Mouse (Mus musculus): ENCODE data around the gene Cyp2u1. TPM values are rescaled to one million over a fixed set of nuclear protein-coding genes. Genes with fewer than 3 reads are reported as not detected.
A peak's percentile ranks its signal among the peaks of the same experiment; 100 is the strongest.

Gene Cyp2u1
- polyA plus RNA-seq, 1 experiment from 2014 or later, result 2.4 TPM

GRCm38 (mm10) chr3:131295513-131296200 lies 7.4 kb downstream of the Cyp2u1 start:
- H3K9ac ChIP-seq (ENCODE audit: low read depth, low read length), result no peak overlapping the region
- H3K9me3 ChIP-seq (ENCODE audit: control insufficient read depth, low read length), result no peaks in the 10 kb centered on the region
- 85% methylated on average over 12 of the region's 12 CpGs for WGBS
- no peaks in the 10 kb centered on the region for H3K36me3 ChIP-seq (ENCODE audit: control insufficient read depth, insufficient read depth, low read length)
- no peaks in the 10 kb centered on the region for H3K4me1 ChIP-seq (ENCODE audit: control insufficient read depth, insufficient read depth, low read length)
- H3K27ac ChIP-seq (ENCODE audit: low read depth, low read length), result no peak overlapping the region
- H3K4me3 ChIP-seq (ENCODE audit: low read length), result no peak overlapping the region
- H3K27me3 ChIP-seq (ENCODE audit: control insufficient read depth, insufficient read depth, low read length), result no peaks in the 10 kb centered on the region
- no peak overlapping the region for H3K4me2 ChIP-seq (replicated peaks; ENCODE audit: low read depth, low read length)
- no peak for ATAC-seq (ENCODE audit: low FRiP score, low TSS enrichment)

- Histone ChIP-seq H3K4me1 (ENCODE audit: control insufficient read depth, insufficient read depth, low read length) (no peaks in the 10 kb centered on the region), H3K36me3 (ENCODE audit: control insufficient read depth, insufficient read depth, low read length) (no peaks in the 10 kb centered on the region), H3K9ac (ENCODE audit: low read depth, low read length) (no peak overlapping the region), H3K9me3 (ENCODE audit: control insufficient read depth, low read length) (no peaks in the 10 kb centered on the region), H3K27me3 (ENCODE audit: control insufficient read depth, insufficient read depth, low read length) (no peaks in the 10 kb centered on the region), H3K4me2 (replicated peaks; ENCODE audit: low read depth, low read length) (no peak overlapping the region), H3K4me3 (ENCODE audit: low read length) (no peak overlapping the region), H3K27ac (ENCODE audit: low read depth, low read length) (no peak overlapping the region)
- WGBS, result 52% methylated on average over 3 of the region's 3 CpGs
- ATAC-seq (ENCODE audit: low FRiP score, low TSS enrichment), result no peak
These were observed 8.5 kb downstream of the Cyp2u1 start for GRCm38 (mm10) chr3:131294503-131294902.

- 78% methylated on average over 3 of the region's 3 CpGs for WGBS
- no peak for ATAC-seq (ENCODE audit: low FRiP score, low TSS enrichment)
- no peaks in the 10 kb centered on the region for H3K27me3 ChIP-seq (ENCODE audit: control insufficient read depth, insufficient read depth, low read length)
- H3K27ac ChIP-seq (ENCODE audit: low read depth, low read length), result no peak overlapping the region
- H3K36me3 ChIP-seq (ENCODE audit: control insufficient read depth, insufficient read depth, low read length), result no peaks in the 10 kb centered on the region
- H3K9ac ChIP-seq (ENCODE audit: low read depth, low read length), result no peak overlapping the region
- no peaks in the 10 kb centered on the region for H3K4me1 ChIP-seq (ENCODE audit: control insufficient read depth, insufficient read depth, low read length)
- no peak overlapping the region for H3K4me3 ChIP-seq (ENCODE audit: low read length)
- H3K4me2 ChIP-seq (replicated peaks; ENCODE audit: low read depth, low read length), result no peak overlapping the region
- H3K9me3 ChIP-seq (ENCODE audit: control insufficient read depth, low read length), result no peaks in the 10 kb centered on the region
These were observed 10.1 kb downstream of the Cyp2u1 start for GRCm38 (mm10) chr3:131292959-131293358.

GRCm38 (mm10) chr3:131292349-131292748 lies 10.7 kb downstream of the Cyp2u1 start:
- no peak overlapping the region for H3K27ac ChIP-seq (ENCODE audit: low read depth, low read length)
- H3K4me1 ChIP-seq (ENCODE audit: control insufficient read depth, insufficient read depth, low read length), result no peaks in the 10 kb centered on the region
- WGBS, result 94% methylated on average over 2 of the region's 2 CpGs
- H3K4me3 ChIP-seq (ENCODE audit: low read length), result no peak overlapping the region
- H3K27me3 ChIP-seq (ENCODE audit: control insufficient read depth, insufficient read depth, low read length), result no peaks in the 10 kb centered on the region
- H3K4me2 ChIP-seq (replicated peaks; ENCODE audit: low read depth, low read length), result no peak overlapping the region
- no peak overlapping the region for H3K9ac ChIP-seq (ENCODE audit: low read depth, low read length)
- H3K36me3 ChIP-seq (ENCODE audit: control insufficient read depth, insufficient read depth, low read length), result no peaks in the 10 kb centered on the region
- no peak for ATAC-seq (ENCODE audit: low FRiP score, low TSS enrichment)
- H3K9me3 ChIP-seq (ENCODE audit: control insufficient read depth, low read length), result no peaks in the 10 kb centered on the region

- Histone ChIP-seq H3K27ac (ENCODE audit: low read depth, low read length) (no peak overlapping the region), H3K4me3 (ENCODE audit: low read length) (no peak overlapping the region), H3K27me3 (ENCODE audit: control insufficient read depth, insufficient read depth, low read length) (no peaks in the 10 kb centered on the region), H3K4me2 (replicated peaks; ENCODE audit: low read depth, low read length) (no peak overlapping the region), H3K36me3 (ENCODE audit: control insufficient read depth, insufficient read depth, low read length) (no peaks in the 10 kb centered on the region), H3K4me1 (ENCODE audit: control insufficient read depth, insufficient read depth, low read length) (no peaks in the 10 kb centered on the region), H3K9ac (ENCODE audit: low read depth, low read length) (no peak overlapping the region), H3K9me3 (ENCODE audit: control insufficient read depth, low read length) (no peaks in the 10 kb centered on the region)
- ATAC-seq (ENCODE audit: low FRiP score, low TSS enrichment), result no peak
- WGBS, result 77% methylated on average over 4 of the region's 4 CpGs
These were observed 11.1 kb downstream of the Cyp2u1 start for GRCm38 (mm10) chr3:131291890-131292289.

- H3K27ac ChIP-seq (ENCODE audit: low read depth, low read length), result no peak overlapping the region
- H3K4me2 ChIP-seq (replicated peaks; ENCODE audit: low read depth, low read length), result no peak overlapping the region
- no peaks in the 10 kb centered on the region for H3K36me3 ChIP-seq (ENCODE audit: control insufficient read depth, insufficient read depth, low read length)
- H3K9ac ChIP-seq (ENCODE audit: low read depth, low read length), result no peak overlapping the region
- H3K27me3 ChIP-seq (ENCODE audit: control insufficient read depth, insufficient read depth, low read length), result no peaks in the 10 kb centered on the region
- no peak overlapping the region for H3K4me3 ChIP-seq (ENCODE audit: low read length)
- WGBS, result 75% methylated on average over 4 of the region's 4 CpGs
- peaks cover 5% of the 10 kb centered on the region; the same call in 1 of the 2 replicates for H3K9me3 ChIP-seq (ENCODE audit: control insufficient read depth, low read length)
- peaks cover 11% of the 10 kb centered on the region; the same call in 1 of the 2 replicates for H3K4me1 ChIP-seq (ENCODE audit: control insufficient read depth, insufficient read depth, low read length)
- ATAC-seq (ENCODE audit: low FRiP score, low TSS enrichment), result no peak
These were observed 28.9 kb downstream of the Cyp2u1 start for GRCm38 (mm10) chr3:131274151-131274550.

GRCm38 (mm10) chr3:131272374-131273100 lies 30.5 kb downstream of the Cyp2u1 start:
- Histone ChIP-seq H3K27ac (ENCODE audit: low read depth, low read length) (peak overlapping the region; percentile 32; the same call in 1 of the 2 replicates), H3K9me3 (ENCODE audit: control insufficient read depth, low read length) (no peaks in the 10 kb centered on the region), H3K9ac (ENCODE audit: low read depth, low read length) (peak overlapping the region; percentile 81; the same call in 1 of the 2 replicates), H3K36me3 (ENCODE audit: control insufficient read depth, insufficient read depth, low read length) (no peaks in the 10 kb centered on the region), H3K4me3 (ENCODE audit: low read length) (peak overlapping the region; percentile 83), H3K27me3 (ENCODE audit: control insufficient read depth, insufficient read depth, low read length) (no peaks in the 10 kb centered on the region), H3K4me2 (replicated peaks; ENCODE audit: low read depth, low read length) (peak overlapping the region; percentile 75), H3K4me1 (ENCODE audit: control insufficient read depth, insufficient read depth, low read length) (peaks cover 11% of the 10 kb centered on the region; the same call in 1 of the 2 replicates)
- ATAC-seq (ENCODE audit: low FRiP score, low TSS enrichment), result peak; percentile 25; the same call in 1 of the 2 replicates
- 28% methylated on average over 10 of the region's 10 CpGs for WGBS

- peak within 1 kb of the TSS; percentile 75 for H3K4me2 ChIP-seq (replicated peaks; ENCODE audit: low read depth, low read length)
- H3K9ac ChIP-seq (ENCODE audit: low read depth, low read length), result peak within 1 kb of the TSS; percentile 81
- peak; percentile 91 for ATAC-seq (ENCODE audit: low FRiP score, low TSS enrichment)
- peak within 1 kb of the TSS; percentile 71 for H3K27ac ChIP-seq (ENCODE audit: low read depth, low read length)
- H3K9me3 ChIP-seq (ENCODE audit: control insufficient read depth, low read length), result no peaks in the 10 kb centered on the region
- peak within 1 kb of the TSS; percentile 83 for H3K4me3 ChIP-seq (ENCODE audit: low read length)
- 0% methylated on average over 52 of the region's 54 CpGs for WGBS
- H3K4me1 ChIP-seq (ENCODE audit: control insufficient read depth, insufficient read depth, low read length), result peaks cover 11% of the 10 kb centered on the region; the same call in 1 of the 2 replicates
- H3K36me3 ChIP-seq (ENCODE audit: control insufficient read depth, insufficient read depth, low read length), result no peaks in the 10 kb centered on the region
- no peaks in the 10 kb centered on the region for H3K27me3 ChIP-seq (ENCODE audit: control insufficient read depth, insufficient read depth, low read length)
These were observed 31.3 kb downstream of the Cyp2u1 start, which contains the start of gene Hadh for GRCm38 (mm10) chr3:131271559-131272373. Gene Hadh (minus strand): TSS chr3:131272101.
